Mouse (Mus musculus): ENCODE results near the gene Pin4.

Gene Pin4

GRCm38 (mm10) chrX:102157423-102157791 lies 38.2 kb downstream of the Pin4 start:
- no peak for DNase-seq

- peak; percentile 41 for DNase-seq
These were observed 40.5 kb downstream of the Pin4 start for GRCm38 (mm10) chrX:102159778-102160177.

DNA sequence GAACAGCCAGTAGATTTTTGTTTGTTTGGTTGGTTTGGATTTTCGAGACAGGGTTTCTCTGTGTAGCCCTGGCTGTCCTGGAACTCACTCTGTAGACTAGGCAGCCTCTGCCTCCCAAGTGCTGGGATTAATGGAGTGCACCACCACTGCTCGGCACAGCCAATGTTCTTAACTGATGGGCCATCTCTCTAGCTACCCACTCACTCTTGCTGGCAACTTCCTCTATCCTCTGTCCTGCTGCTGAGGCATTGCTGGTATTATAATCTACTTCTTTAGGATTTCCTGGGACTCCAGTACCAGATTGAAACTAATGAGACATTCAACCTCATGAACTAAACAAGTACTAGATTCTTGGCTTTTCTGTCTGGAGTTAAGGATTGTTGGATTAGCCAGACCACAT lies 41.3 kb downstream of the Pin4 start:
- no peak for DNase-seq

DNA sequence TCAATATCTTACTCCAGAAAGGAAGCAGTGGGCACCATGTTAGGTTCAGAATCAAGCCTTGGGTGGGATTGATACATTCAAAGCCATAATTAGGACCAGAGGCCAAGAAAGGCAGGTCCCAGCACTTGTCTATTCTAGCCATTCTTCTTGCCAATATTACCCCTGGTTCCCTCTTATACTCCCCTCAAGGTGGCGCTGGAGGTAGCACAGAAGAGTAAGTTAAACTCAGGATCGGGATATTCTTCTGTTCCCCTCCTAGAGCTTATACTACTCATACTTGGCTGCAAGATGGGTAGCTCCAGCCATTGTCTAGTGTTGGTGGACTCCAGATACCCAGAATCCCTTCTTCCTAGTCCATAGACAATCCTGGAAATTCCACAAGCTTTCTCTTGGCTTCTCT lies 43.8 kb downstream of the Pin4 start:
- DNase-seq = no peak

DNA sequence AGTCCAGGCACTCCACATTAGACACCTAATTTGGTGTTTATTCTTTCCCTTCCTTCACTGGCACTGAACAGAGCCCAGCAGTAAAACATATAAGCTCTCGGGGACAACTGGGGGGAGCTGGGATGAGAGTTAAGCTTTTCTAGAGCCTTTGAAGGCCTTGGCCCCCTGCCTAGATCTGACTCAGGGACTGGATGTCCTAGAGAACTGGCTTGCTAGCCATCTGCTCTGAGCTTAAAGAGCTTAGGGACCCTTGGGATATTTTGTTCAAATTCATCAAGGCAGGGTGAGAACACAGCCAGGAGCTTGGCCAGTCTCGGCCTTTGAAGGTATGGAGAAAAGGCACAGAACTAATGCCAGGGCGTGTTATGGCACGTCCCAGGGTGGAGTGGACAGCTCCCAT lies 44.3 kb downstream of the Pin4 start:
- DNase-seq = no peak

DNA sequence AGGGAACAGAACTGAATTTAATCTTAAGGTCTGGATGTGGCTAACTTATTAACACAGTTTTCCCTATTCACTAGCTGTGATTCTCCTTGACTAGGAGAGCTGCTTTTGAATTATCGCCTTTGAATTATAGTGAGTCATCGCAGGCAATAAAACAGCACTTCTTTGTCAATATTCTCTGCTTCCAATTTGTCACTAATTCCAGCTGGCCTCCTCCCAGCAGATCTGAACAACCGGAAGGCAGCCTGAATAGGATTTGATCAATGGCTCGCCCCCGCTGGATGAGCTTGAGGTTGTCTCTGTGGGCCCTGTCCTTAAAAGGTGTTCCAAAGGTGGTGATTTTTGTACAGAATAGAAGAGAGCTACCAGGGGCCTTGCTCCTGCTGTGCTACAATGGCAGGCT lies 47.3 kb downstream of the Pin4 start:
- DNase-seq = no peak

DNA sequence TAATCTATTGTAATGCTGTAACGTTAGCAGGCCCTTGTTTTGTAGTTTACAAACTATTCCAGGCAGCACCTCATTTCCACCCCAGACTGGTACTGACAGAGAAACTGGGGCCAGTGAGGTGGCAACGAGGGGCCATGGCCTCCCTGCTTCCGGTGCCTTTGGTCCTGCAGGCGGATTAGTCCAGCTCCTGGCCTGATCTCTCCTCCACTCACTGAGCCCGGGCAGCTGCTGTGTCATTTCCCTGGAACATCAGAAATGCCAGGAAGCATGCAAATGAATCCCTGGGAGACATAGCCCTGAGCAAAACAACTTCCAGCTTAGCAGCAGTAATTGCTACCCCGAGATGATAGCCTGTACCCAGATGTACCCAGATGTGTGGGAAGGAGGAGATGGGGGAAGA lies 47.7 kb downstream of the Pin4 start:
- peak; percentile 66 for DNase-seq

DNA sequence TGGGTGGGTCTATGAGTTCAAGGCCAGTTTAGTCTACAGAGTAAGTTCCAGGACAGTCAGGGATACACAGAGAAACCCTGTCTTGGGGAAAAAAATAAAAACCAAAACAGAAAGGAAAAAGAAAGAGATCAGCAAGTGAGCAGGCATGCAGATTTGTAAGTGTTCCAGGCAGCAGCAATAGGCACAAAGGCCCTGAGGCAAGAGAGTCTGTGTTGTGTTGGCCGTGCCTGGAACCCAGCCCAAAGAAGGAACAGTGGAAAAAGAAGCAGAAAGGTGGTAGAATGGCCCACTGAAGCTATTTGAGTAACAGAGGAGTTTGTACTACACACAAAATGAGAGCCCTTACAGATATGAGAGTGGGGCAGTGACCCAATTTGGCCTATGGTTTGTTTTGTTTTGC lies 50.5 kb downstream of the Pin4 start:
- no peak for DNase-seq

- no peak for DNase-seq
These were observed 50.9 kb downstream of the Pin4 start for GRCm38 (mm10) chrX:102170135-102170534.

DNA sequence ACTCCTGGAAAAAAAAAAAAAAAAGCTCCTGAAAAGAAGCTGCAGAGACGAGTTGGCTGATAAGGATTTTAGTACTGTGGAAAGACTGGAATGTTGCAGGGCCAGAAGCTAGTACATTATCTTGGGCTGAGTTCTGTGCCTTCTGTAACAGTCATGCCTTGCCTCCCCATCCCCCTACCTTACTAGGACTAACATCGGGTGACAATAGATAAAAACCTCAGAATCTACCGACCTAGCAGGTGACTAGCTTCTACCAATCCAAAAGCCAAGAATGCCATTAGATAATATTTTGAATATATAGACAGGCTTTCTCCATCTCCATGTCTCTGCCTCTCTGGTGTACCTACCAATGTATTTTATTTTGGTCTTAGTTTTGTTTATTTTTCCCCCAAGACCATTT lies 51.7 kb downstream of the Pin4 start:
- no peak for DNase-seq

DNA sequence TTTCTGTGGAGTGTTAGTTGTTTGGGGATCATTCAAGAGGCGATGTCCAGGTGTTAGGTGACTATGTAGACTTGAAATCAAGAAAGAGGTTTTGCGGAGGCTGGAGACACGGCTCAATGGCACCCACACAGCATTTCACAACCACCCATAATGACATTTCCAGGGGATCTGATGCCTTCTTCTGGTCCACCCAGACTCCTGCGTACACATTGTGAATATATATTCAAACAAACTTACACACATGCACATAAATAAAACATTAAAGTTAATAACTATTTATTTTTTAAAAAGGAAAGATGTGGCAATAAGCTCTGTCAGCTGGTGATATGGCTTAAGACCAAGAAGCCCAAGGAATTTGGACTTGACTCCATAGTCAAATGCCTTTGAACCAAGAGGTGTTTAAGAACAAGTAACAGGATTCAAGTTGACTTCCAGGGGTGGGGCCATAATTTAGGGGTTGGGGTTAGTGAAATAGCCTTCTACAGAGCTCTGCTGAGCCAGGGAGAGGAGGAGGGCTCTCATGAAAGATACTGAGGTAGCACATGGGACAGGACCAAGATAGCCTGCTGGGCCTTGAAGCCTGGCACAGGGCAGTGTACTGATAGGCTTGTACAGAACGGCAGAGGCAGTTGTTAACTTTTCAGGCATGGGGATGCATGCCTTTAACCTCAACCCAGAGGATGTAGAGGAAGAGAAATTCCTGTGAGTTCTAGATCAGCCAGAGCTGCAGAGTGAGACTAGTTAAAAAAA lies 56.5 kb downstream of the Pin4 start:
- no peak for DNase-seq

Data from retina, postnatal 1 day (tissue).